Mouse (Mus musculus) testis, adult 2 months (tissue): ENCODE measurements around the gene Bclaf1. TPM values are rescaled to one million over a fixed set of nuclear protein-coding genes. Genes with fewer than 3 reads are reported as not detected.

Source experiments
- H3K27ac ChIP-seq: fragments of 200-500 bp; 2 replicates; pipeline ENCODE4 v1.5.1; 2012; ENCODE audit warnings: low read depth, low read length; ENCODE audit not compliant: control insufficient read depth, insufficient read depth
- H3K27me3 ChIP-seq: fragments of 200-500 bp; 2 replicates; pipeline ENCODE4 v1.6.1; 2012; ENCODE audit warnings: mild to moderate bottlenecking, low read length, moderate library complexity; ENCODE audit not compliant: control insufficient read depth, insufficient read depth
- H3K36me3 ChIP-seq: fragments of 200-500 bp; 2 replicates; pipeline ENCODE4 v1.6.1; 2012; ENCODE audit warnings: mild to moderate bottlenecking, low read length; ENCODE audit not compliant: control insufficient read depth, insufficient read depth
- H3K4me1 ChIP-seq: fragments of 200-500 bp; 2 replicates; pipeline ENCODE4 v1.6.1; 2012; ENCODE audit warnings: low read length; ENCODE audit not compliant: control insufficient read depth, insufficient read depth
- H3K4me3 ChIP-seq: fragments of 200-500 bp; 2 replicates; pipeline ENCODE4 v1.5.1; 2012; ENCODE audit warnings: low read depth, mild to moderate bottlenecking, low read length, moderate library complexity, mixed read lengths; ENCODE audit not compliant: control insufficient read depth
- CTCF ChIP-seq: fragments of 200-500 bp; IDR thresholded peaks from 2 replicates; pipeline ENCODE4 v1.5.1; 2012; ENCODE audit warnings: low read depth, mild to moderate bottlenecking, inconsistent platforms, low read length, moderate library complexity; ENCODE audit not compliant: control insufficient read depth, insufficient read depth, insufficient replicate concordance
- POLR2A ChIP-seq: fragments of 200-500 bp; IDR thresholded peaks from 2 replicates; pipeline ENCODE4 v1.6.1; 2012; ENCODE audit warnings: low read depth, mild to moderate bottlenecking, inconsistent platforms, low read length, moderate library complexity; ENCODE audit not compliant: control insufficient read depth
- polyA plus RNA-seq: library from polyadenylated mRNA; depleted of rRNA; stranded (reverse); fragments of >200 nt; gene quantifications from 2 replicates; pipeline ENCODE4 v1.2.3, GENCODE M21; 2012; rRNA removed

The Bclaf1 gene
- 15.0 and 17.9 TPM in 2 replicates for polyA plus RNA-seq

DNA sequence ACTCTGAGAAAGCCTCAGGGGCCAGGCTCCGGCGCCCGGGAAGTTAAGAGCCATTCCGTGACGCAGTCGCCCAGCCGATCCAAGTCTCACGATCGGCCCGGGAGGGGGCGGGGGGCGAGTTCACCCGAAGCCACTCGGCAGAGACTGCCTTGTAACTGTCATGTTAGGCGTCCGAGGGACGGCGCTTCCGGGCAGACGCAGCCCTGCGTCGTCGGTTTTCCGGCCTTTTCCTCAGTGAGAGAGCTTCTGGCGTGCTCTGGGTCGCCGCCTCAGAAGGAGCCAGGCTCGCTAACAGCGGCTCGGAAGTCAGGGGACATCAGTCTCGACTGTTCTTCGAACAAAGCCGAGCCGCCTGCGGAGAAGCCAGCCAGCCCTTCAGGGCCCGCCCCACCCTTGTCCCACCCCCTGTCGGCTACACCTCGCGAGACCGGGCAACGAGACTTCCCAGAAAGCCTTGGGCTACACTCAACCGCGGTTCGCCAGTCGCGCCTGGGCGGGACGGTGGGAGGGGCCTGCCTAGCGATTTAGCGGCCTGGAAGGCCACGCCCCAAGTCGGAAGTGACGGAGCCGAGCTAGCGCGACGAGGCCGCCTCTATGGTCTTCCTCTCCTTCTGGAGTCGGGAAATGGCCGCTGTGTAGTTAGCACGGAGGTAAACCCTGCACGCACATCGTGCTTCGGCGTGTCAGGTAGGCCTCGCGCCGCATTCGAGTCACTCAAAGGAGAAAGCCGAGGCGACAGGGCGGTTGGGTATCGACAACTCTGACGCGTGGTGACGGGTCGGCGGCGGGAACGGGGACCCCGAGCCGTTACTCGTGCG, at the start of gene Bclaf1:
Gene Bclaf1, plus strand, starts transcription at position 552 of the 818 bp plus-strand sequence.
- Histone ChIP-seq H3K4me3 (peak within 1 kb of the TSS; percentile 100), H3K27me3 (no peaks in the 10 kb centered on the region), H3K27ac (peak within 1 kb of the TSS; percentile 100), H3K36me3 (no peaks in the 10 kb centered on the region), H3K4me1 (peaks cover 3% of the 10 kb centered on the region; the same call in 1 of the 2 replicates)
- TF ChIP-seq CTCF (no peak), POLR2A (peak; percentile 98)

GRCm38 (mm10) chr10:20262896-20263295, 49.4 kb upstream of the Bclaf1 start:
- TF ChIP-seq POLR2A (no peak), CTCF (no peak)
- Histone ChIP-seq H3K4me1 (no peaks in the 10 kb centered on the region), H3K4me3 (no peak overlapping the region)

GRCm38 (mm10) chr10:20264479-20264878, 47.8 kb upstream of the Bclaf1 start:
- Histone ChIP-seq H3K4me1 (no peaks in the 10 kb centered on the region), H3K27ac (no peak overlapping the region), H3K27me3 (no peaks in the 10 kb centered on the region), H3K36me3 (no peaks in the 10 kb centered on the region), H3K4me3 (no peak overlapping the region)
- TF ChIP-seq POLR2A (no peak), CTCF (no peak)

More at GRCm38 (mm10) chr10:20262896-20263295, 49.4 kb upstream of the Bclaf1 start:
- H3K27ac ChIP-seq, result no peak overlapping the region
- H3K27me3 ChIP-seq, result no peaks in the 10 kb centered on the region
- no peaks in the 10 kb centered on the region for H3K36me3 ChIP-seq

GRCm38 (mm10) chr10:20267032-20267431, 45.2 kb upstream of the Bclaf1 start:
- H3K4me3 ChIP-seq, result no peak overlapping the region
- TF ChIP-seq POLR2A (no peak), CTCF (no peak)
- H3K27ac ChIP-seq, result no peak overlapping the region
- H3K4me1 ChIP-seq, result no peaks in the 10 kb centered on the region
- no peaks in the 10 kb centered on the region for H3K27me3 ChIP-seq
- H3K36me3 ChIP-seq, result no peaks in the 10 kb centered on the region

DNA sequence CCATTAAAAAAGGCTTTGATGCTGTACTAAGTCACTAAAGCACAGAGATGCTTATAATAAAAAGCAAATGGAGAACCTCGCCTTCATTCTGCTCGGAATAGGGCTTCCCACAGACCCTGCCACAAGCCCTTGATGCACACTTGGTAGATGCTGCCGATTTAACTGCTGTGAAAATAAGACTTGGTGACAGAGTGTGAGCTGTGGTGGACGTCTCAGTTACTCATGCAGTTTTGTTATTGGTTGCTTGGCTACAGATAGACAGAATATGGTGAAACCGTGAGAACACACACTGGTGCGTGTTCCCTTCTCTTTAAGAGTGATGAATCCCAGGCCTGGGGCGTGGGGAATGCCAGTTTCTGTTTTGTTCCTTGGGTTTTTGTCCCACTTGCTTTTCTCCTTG, 43.3 kb upstream of the Bclaf1 start:
- Histone ChIP-seq H3K4me1 (peaks cover 5% of the 10 kb centered on the region; the same call in 1 of the 2 replicates), H3K4me3 (no peak overlapping the region), H3K27me3 (no peaks in the 10 kb centered on the region), H3K27ac (no peak overlapping the region), H3K36me3 (no peaks in the 10 kb centered on the region)
- TF ChIP-seq POLR2A, result no peak
- TF ChIP-seq CTCF, result no peak

GRCm38 (mm10) chr10:20272380-20272779, 39.9 kb upstream of the Bclaf1 start:
- H3K4me1 ChIP-seq, result peaks cover 5% of the 10 kb centered on the region; the same call in 1 of the 2 replicates
- 0 out of 2 replicates have a peak overlapping the region, but pooled peaks have one; percentile 9 for H3K27ac ChIP-seq
- H3K36me3 ChIP-seq, result no peaks in the 10 kb centered on the region; the same call in 1 of the 2 replicates
- H3K4me3 ChIP-seq, result no peak overlapping the region
- no peaks in the 10 kb centered on the region for H3K27me3 ChIP-seq
- TF ChIP-seq POLR2A (no peak), CTCF (no peak)

- H3K4me3 ChIP-seq, result no peak overlapping the region
- H3K27me3 ChIP-seq, result no peaks in the 10 kb centered on the region
- H3K36me3 ChIP-seq, result no peaks in the 10 kb centered on the region; the same call in 1 of the 2 replicates
- H3K4me1 ChIP-seq, result peaks cover 5% of the 10 kb centered on the region; the same call in 1 of the 2 replicates
- H3K27ac ChIP-seq, result peak overlapping the region; percentile 72
- TF ChIP-seq POLR2A, result no peak
- no peak for TF ChIP-seq CTCF
Measured at GRCm38 (mm10) chr10:20273278-20273677, 39.0 kb upstream of the Bclaf1 start.

GRCm38 (mm10) chr10:20274022-20274421, 38.2 kb upstream of the Bclaf1 start:
- Histone ChIP-seq H3K4me3 (no peak overlapping the region), H3K27ac (no peak overlapping the region), H3K4me1 (peaks cover 5% of the 10 kb centered on the region; the same call in 1 of the 2 replicates), H3K36me3 (no peaks in the 10 kb centered on the region; the same call in 1 of the 2 replicates), H3K27me3 (no peaks in the 10 kb centered on the region)
- no peak for TF ChIP-seq POLR2A
- no peak for TF ChIP-seq CTCF
